Mouse (Mus musculus): ENCODE results near the gene Gm21317.
"Not testable (repeated sequence)": the region's sequence is repeated elsewhere in the genome, so short reads cannot be mapped to it uniquely, and the experiment has no call there.

Gm21317 gene

DNA sequence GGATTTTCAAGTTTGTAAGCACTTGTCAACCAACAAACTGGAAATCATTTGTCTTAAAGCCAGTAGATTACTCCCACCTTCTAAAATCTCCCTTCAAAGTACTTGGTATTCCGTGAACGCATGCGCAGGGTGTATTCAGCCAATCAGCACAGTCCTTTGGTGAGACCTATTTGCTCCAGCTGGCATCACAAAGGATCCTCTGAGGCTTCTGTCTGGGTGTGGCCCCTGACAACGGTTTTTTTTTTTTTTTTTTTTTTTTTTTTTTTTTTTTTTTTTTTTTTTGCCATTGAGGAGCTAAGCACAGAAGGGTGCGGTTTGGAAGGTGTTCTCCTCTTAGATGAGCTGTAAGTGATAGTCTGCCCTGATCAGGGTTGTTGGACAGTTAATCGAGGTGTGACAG lies at the start of gene Gm21317:
Gm21317 (plus strand) TSS at position 301 of the 400 bp plus-strand sequence.
- DNase-seq (ENCODE audit: low read depth, low spot score), result not testable (repeated sequence)
